Mouse (Mus musculus) limb, embryonic 11.5 days (tissue): Measurements from ENCODE around the gene Cyp4f39. TPM values are rescaled to one million over a fixed set of nuclear protein-coding genes. Genes with fewer than 3 reads are reported as not detected.
A peak's percentile ranks its signal among the peaks of the same experiment; 100 is the strongest.
"Not testable (repeated sequence)": the region's sequence is repeated elsewhere in the genome, so short reads cannot be mapped to it uniquely, and the experiment has no call there.

Experiments
- ATAC-seq: fragments of 200-750 bp; cut with Nextera tagmentation; 2 replicates; pipeline ENCODE4 v1.8.0; 2017; ENCODE audit warnings: low read depth; ENCODE audit not compliant: insufficient number of reproducible peaks, low FRiP score, low TSS enrichment
- DNase-seq: peaks from one replicate; pipeline ENCODE4 v3.0.0-alpha.2; 2015; ENCODE audit warnings: low spot score
- H3K27ac ChIP-seq: fragments of 300-500 bp; sonication (generic); replicated peaks from 2 replicates; pipeline ENCODE4 v1.5.1; 2014; ENCODE audit warnings: low read depth, mild to moderate bottlenecking, low read length
- H3K27me3 ChIP-seq: fragments of 300-500 bp; sonication (generic); 2 replicates; pipeline ENCODE4 v1.6.1; 2014; ENCODE audit warnings: mild to moderate bottlenecking, low read length, mixed read lengths; ENCODE audit not compliant: control insufficient read depth, insufficient read depth
- H3K36me3 ChIP-seq: fragments of 300-500 bp; sonication (generic); 2 replicates; pipeline ENCODE4 v1.6.1; 2014; ENCODE audit warnings: mild to moderate bottlenecking, low read length, moderate library complexity, mixed read lengths; ENCODE audit not compliant: control insufficient read depth, insufficient read depth
- H3K4me1 ChIP-seq: fragments of 300-500 bp; sonication (generic); 2 replicates; pipeline ENCODE4 v1.6.1; 2014; ENCODE audit warnings: low read length, mixed read lengths; ENCODE audit not compliant: control insufficient read depth, insufficient read depth
- H3K4me2 ChIP-seq: fragments of 300-500 bp; sonication (generic); 2 replicates; pipeline ENCODE4 v1.6.1; 2014; ENCODE audit warnings: low read depth, mild to moderate bottlenecking, moderate library complexity; ENCODE audit not compliant: severe bottlenecking
- H3K4me3 ChIP-seq: fragments of 300-500 bp; sonication (generic); 2 replicates; pipeline ENCODE4 v1.5.1; 2014; ENCODE audit warnings: low read depth, low read length
- H3K9ac ChIP-seq: fragments of 300-500 bp; sonication (generic); 2 replicates; pipeline ENCODE4 v1.6.1; 2014; ENCODE audit warnings: mild to moderate bottlenecking, low read length
- H3K9me3 ChIP-seq: fragments of 300-500 bp; sonication (generic); 2 replicates; pipeline ENCODE4 v1.6.1; 2016; ENCODE audit warnings: low read length; ENCODE audit not compliant: control insufficient read depth
- WGBS: fragments of 180-500 bp; shearing (Covaris S2); extraction: QIAGEN DNeasy Blood & Tissue Kit; methylation state at CpG from one replicate; pipeline ENCODE4 v1.1.7; 2014; 5-methylcytosine and 5-hydroxymethylcytosine counted together
- polyA plus RNA-seq: library from polyadenylated mRNA; unstranded; fragments of >200 nt; fragmentation: Nextera tagmentation; extraction: Ambion mirVana; gene quantifications from 2 replicates; pipeline ENCODE4 v1.2.1, GENCODE M21; 2014

The Cyp4f39 gene
- polyA plus RNA-seq, 1 experiment from 2014 or later = not detected

GRCm38 (mm10) chr17:32526341-32526740, 73.8 kb downstream of the Cyp4f39 start:
- H3K4me1 ChIP-seq, H3K27ac ChIP-seq, ATAC-seq, H3K27me3 ChIP-seq, DNase-seq, H3K4me2 ChIP-seq, H3K9me3 ChIP-seq, H3K36me3 ChIP-seq, H3K4me3 ChIP-seq, H3K9ac ChIP-seq: not testable (repeated sequence)
- whole genome bisulfite sequencing = 86% methylated on average over 1 of the region's 1 CpGs

- Histone ChIP-seq H3K9me3 (no peaks in the 10 kb centered on the region), H3K4me3 (no peak overlapping the region), H3K9ac (no peak overlapping the region), H3K27me3 (no peaks in the 10 kb centered on the region), H3K4me2 (no peak overlapping the region), H3K36me3 (no peaks in the 10 kb centered on the region), H3K27ac (no peak overlapping the region), H3K4me1 (0 out of 2 replicates have a peak, but pooled peaks cover 4% of the 10 kb centered on the region)
- ATAC-seq = no peak
- 88% methylated on average over 11 of the region's 11 CpGs for WGBS
- no peak for DNase-seq
Measured at GRCm38 (mm10) chr17:32527748-32528147, 75.2 kb downstream of the Cyp4f39 start.

- no peak overlapping the region; the same call in 1 of the 2 replicates for H3K9ac ChIP-seq
- H3K4me3 ChIP-seq = peak overlapping the region; percentile 10; the same call in 1 of the 2 replicates
- DNase-seq (peak; percentile 91), ATAC-seq (peak; percentile 62; the same call in 1 of the 2 replicates)
- no peaks in the 10 kb centered on the region for H3K9me3 ChIP-seq
- H3K27me3 ChIP-seq = no peaks in the 10 kb centered on the region
- H3K27ac ChIP-seq = no peak overlapping the region
- peak overlapping the region; percentile 41 for H3K4me2 ChIP-seq
- H3K4me1 ChIP-seq = 0 out of 2 replicates have a peak, but pooled peaks cover 4% of the 10 kb centered on the region
- WGBS = 14% methylated on average over 26 of the region's 26 CpGs
- no peaks in the 10 kb centered on the region for H3K36me3 ChIP-seq
Measured at GRCm38 (mm10) chr17:32528408-32529337, 76.2 kb downstream of the Cyp4f39 start.

- H3K4me3 ChIP-seq, H3K27ac ChIP-seq, H3K36me3 ChIP-seq, H3K9ac ChIP-seq, H3K27me3 ChIP-seq, H3K4me2 ChIP-seq, H3K9me3 ChIP-seq, H3K4me1 ChIP-seq, DNase-seq, ATAC-seq: not testable (repeated sequence)
- 77% methylated on average over 4 of the region's 4 CpGs for WGBS
Measured at GRCm38 (mm10) chr17:32532356-32532755, 79.8 kb downstream of the Cyp4f39 start.

GRCm38 (mm10) chr17:32534068-32534467, 81.5 kb downstream of the Cyp4f39 start:
- WGBS = 81% methylated on average over 6 of the region's 6 CpGs
- H3K27me3 ChIP-seq = no peaks in the 10 kb centered on the region
- H3K4me2 ChIP-seq = no peak overlapping the region
- no peak overlapping the region for H3K9ac ChIP-seq
- H3K4me3 ChIP-seq = no peak overlapping the region
- no peaks in the 10 kb centered on the region for H3K36me3 ChIP-seq
- DNase-seq = no peak
- ATAC-seq = no peak
- no peak overlapping the region for H3K27ac ChIP-seq
- H3K9me3 ChIP-seq = no peaks in the 10 kb centered on the region
- H3K4me1 ChIP-seq = peaks cover 5% of the 10 kb centered on the region; the same call in 1 of the 2 replicates

- peak within 1 kb of the TSS; percentile 56; the same call in 1 of the 2 replicates for H3K9ac ChIP-seq
- peak within 1 kb of the TSS; percentile 45 for H3K4me3 ChIP-seq
- H3K27me3 ChIP-seq, H3K36me3 ChIP-seq, H3K27ac ChIP-seq, H3K4me1 ChIP-seq, H3K9me3 ChIP-seq: not testable (repeated sequence)
- WGBS = 15% methylated on average over 5 of the region's 5 CpGs
- peak; percentile 93 for ATAC-seq
- H3K4me2 ChIP-seq = peak within 1 kb of the TSS; percentile 54
- peak; percentile 87 for DNase-seq
Measured at GRCm38 (mm10) chr17:32536051-32536866, 83.7 kb downstream of the Cyp4f39 start, which contains the start of gene Cyp4f16. Gene Cyp4f16 (plus strand): TSS chr17:32536558.

GRCm38 (mm10) chr17:32536867-32537250, 84.3 kb downstream of the Cyp4f39 start:
- peak overlapping the region; percentile 45 for H3K4me3 ChIP-seq
- peak overlapping the region; percentile 54 for H3K4me2 ChIP-seq
- H3K36me3 ChIP-seq = no peaks in the 10 kb centered on the region
- WGBS = 67% methylated on average over 5 of the region's 5 CpGs
- no peaks in the 10 kb centered on the region for H3K9me3 ChIP-seq
- H3K4me1 ChIP-seq = peaks cover 5% of the 10 kb centered on the region; the same call in 1 of the 2 replicates
- ATAC-seq = no peak
- H3K27ac ChIP-seq = no peak overlapping the region
- H3K9ac ChIP-seq = peak overlapping the region; percentile 56; the same call in 1 of the 2 replicates
- DNase-seq = no peak
- no peaks in the 10 kb centered on the region for H3K27me3 ChIP-seq
